Mouse (Mus musculus) lung, postnatal 36 days (tissue): ENCODE measurements at regions not wholly inside any gene's neighbourhood (a gene's known extent, or its start where the extent isn't known, plus 50 kb on each side); places are given as distances from the start of the nearest gene placed in this dataset.
A peak's percentile ranks its signal among the peaks of the same experiment; 100 is the strongest.

ENCODE experiments used
- DNase-seq: peaks from one replicate; pipeline ENCODE4 v3.0.0; 2022; ENCODE audit warnings: mixed read lengths

- DNase-seq = no peak
Observed at GRCm38 (mm10) chr8:12504240-12504639, 68.6 kb upstream of the Spaca7 start.

- DNase-seq = no peak
Observed at GRCm38 (mm10) chr8:12504777-12505176, 68.1 kb upstream of the Spaca7 start.

DNA sequence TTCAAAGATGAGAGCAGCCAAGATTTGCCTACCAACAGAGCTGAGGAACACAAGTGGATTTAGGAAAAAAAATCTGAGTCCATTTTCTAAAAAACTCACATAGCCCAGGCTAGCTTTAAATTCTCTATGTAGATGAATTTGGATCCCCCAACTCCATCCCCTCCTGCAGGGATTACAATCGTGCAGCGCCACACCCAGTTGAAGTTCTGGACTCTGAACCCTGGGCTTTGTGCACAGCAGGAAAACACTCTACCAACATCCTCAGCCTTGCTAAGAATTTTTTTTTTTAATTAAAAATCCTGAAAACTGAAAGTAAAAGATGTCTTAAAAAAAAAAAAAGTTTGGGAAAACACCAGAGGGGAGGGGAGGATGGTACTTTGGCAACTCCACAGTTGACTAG is 62.6 kb upstream of the Spaca7 start:
- DNase-seq = no peak

DNA sequence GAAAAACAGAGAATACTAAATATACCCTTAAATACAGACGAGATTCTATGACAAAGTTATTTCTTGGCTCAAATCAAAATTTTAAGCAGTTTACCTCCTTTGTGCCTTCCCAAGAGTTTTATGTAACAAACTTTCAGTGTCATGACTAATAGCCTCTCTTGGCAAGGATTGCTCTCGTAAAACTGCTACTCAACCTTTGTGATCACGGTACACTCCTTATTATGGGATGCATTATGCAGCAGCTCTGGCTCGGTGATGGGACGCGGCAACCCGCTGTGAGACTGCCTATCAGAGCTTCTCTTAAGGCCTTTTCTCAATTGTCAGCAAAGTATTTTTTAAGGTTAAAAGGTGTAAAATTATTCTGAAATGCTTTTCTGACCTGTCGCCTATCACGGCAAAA is 59.8 kb upstream of the Spaca7 start:
- no peak for DNase-seq

- peak; percentile 47 for DNase-seq
Observed at GRCm38 (mm10) chr8:12514138-12514537, 58.7 kb upstream of the Spaca7 start.

DNA sequence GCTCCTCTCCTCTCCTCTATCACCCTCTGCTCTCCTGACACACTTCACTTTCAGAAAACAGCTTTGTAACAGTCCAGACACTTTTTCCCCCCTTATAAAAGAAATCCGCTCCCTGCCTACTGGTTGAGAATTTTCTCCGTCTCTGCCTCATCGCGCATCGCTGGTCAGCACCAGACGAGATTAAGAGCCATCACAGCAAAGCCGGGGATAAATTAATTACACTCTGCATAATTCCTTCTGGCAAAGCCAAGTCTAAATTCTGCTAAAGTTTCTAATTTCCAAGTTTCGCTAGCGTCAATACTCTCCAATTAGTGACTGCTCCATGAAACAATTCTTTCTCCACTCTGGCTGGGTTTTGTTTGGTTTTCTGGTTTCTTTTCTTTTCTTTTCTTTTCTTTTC is 51.2 kb upstream of the Spaca7 start:
- DNase-seq = no peak
